Mouse (Mus musculus) midbrain, embryonic 14.5 days (tissue): ENCODE results near the gene Ostc. TPM values are rescaled to one million over a fixed set of nuclear protein-coding genes. Genes with fewer than 3 reads are reported as not detected.

Experiments
- ATAC-seq: fragments of 200-750 bp; cut with Nextera tagmentation; 2 replicates; pipeline ENCODE4 v1.8.0; 2017; ENCODE audit warnings: moderate number of reproducible peaks, moderate library complexity; ENCODE audit not compliant: low FRiP score, low TSS enrichment
- DNase-seq: peaks from one replicate; pipeline ENCODE4 v3.0.0-alpha.2; 2015
- H3K27ac ChIP-seq: fragments of 300-500 bp; sonication (generic); replicated peaks from 2 replicates; pipeline ENCODE4 v1.5.1; 2014; ENCODE audit warnings: mild to moderate bottlenecking, low read depth, low read length, moderate library complexity
- H3K27me3 ChIP-seq: fragments of 300-500 bp; sonication (generic); 2 replicates; pipeline ENCODE4 v1.6.1; 2014; ENCODE audit warnings: low read length, control low read depth, mixed read lengths; ENCODE audit not compliant: control insufficient read depth, insufficient read depth
- H3K36me3 ChIP-seq: fragments of 300-500 bp; sonication (generic); 2 replicates; pipeline ENCODE4 v1.6.1; 2014; ENCODE audit warnings: low read length, control low read depth; ENCODE audit not compliant: control insufficient read depth, insufficient read depth
- H3K4me1 ChIP-seq: fragments of 300-500 bp; sonication (generic); 2 replicates; pipeline ENCODE4 v1.6.1; 2014; ENCODE audit warnings: mild to moderate bottlenecking, antibody characterized with exemption, low read length, control low read depth; ENCODE audit not compliant: control insufficient read depth, insufficient read depth
- H3K4me2 ChIP-seq: fragments of 300-500 bp; sonication (generic); 2 replicates; pipeline ENCODE4 v1.6.1; 2014; ENCODE audit warnings: mild to moderate bottlenecking, low read length, moderate library complexity
- H3K4me3 ChIP-seq: fragments of 300-500 bp; sonication (generic); replicated peaks from 2 replicates; pipeline ENCODE4 v1.5.1; 2014; ENCODE audit warnings: low read depth, low read length
- H3K9ac ChIP-seq: fragments of 300-500 bp; sonication (generic); replicated peaks from 2 replicates; pipeline ENCODE4 v1.6.1; 2014; ENCODE audit warnings: mild to moderate bottlenecking, low read length, moderate library complexity
- H3K9me3 ChIP-seq: fragments of 300-500 bp; sonication (generic); 2 replicates; pipeline ENCODE4 v1.6.1; 2016; ENCODE audit warnings: low read length, control low read depth, mixed read lengths; ENCODE audit not compliant: control insufficient read depth
- WGBS: fragments of 180-500 bp; shearing (Covaris S2); extraction: QIAGEN DNeasy Blood & Tissue Kit; methylation state at CpG from one replicate; pipeline ENCODE4 v1.1.7; 2014; 5-methylcytosine and 5-hydroxymethylcytosine counted together
- polyA plus RNA-seq: library from polyadenylated mRNA; unstranded; fragments of >200 nt; fragmentation: Nextera tagmentation; extraction: Ambion mirVana; gene quantifications from 2 replicates; pipeline ENCODE4 v1.2.1, GENCODE M21; 2014

Ostc gene
- polyA plus RNA-seq, 1 experiment from 2014 or later = 240 TPM

GRCm38 (mm10) chr3:130716555-130716954 is 7.3 kb upstream of the Ostc start:
- no peaks in the 10 kb centered on the region for H3K36me3 ChIP-seq
- no peaks in the 10 kb centered on the region for H3K4me1 ChIP-seq
- H3K27me3 ChIP-seq = no peaks in the 10 kb centered on the region
- H3K9ac ChIP-seq = no peak overlapping the region
- DNase-seq (no peak), ATAC-seq (no peak)
- no peak overlapping the region for H3K27ac ChIP-seq
- 86% methylated on average over 7 of the region's 7 CpGs for WGBS
- H3K4me2 ChIP-seq = no peak overlapping the region
- H3K4me3 ChIP-seq = no peak overlapping the region
- H3K9me3 ChIP-seq = no peaks in the 10 kb centered on the region

GRCm38 (mm10) chr3:130714775-130715568 is 5.7 kb upstream of the Ostc start:
- ATAC-seq (no peak), DNase-seq (peak; percentile 91)
- H3K4me1 ChIP-seq = peaks cover under 1% of the 10 kb centered on the region; the same call in 1 of the 2 replicates
- peak overlapping the region; percentile 36 for H3K4me2 ChIP-seq
- H3K27ac ChIP-seq = no peak overlapping the region
- 22% methylated on average over 22 of the region's 22 CpGs for WGBS
- 0 out of 2 replicates have a peak overlapping the region, but pooled peaks have one; percentile 9 for H3K4me3 ChIP-seq
- H3K9me3 ChIP-seq = no peaks in the 10 kb centered on the region
- H3K9ac ChIP-seq = no peak overlapping the region
- no peaks in the 10 kb centered on the region for H3K36me3 ChIP-seq
- no peaks in the 10 kb centered on the region for H3K27me3 ChIP-seq

- Histone ChIP-seq H3K27ac (no peak overlapping the region), H3K27me3 (no peaks in the 10 kb centered on the region), H3K9me3 (no peaks in the 10 kb centered on the region), H3K4me1 (peaks cover 10% of the 10 kb centered on the region), H3K4me2 (no peak overlapping the region), H3K36me3 (no peaks in the 10 kb centered on the region), H3K4me3 (no peak overlapping the region), H3K9ac (no peak overlapping the region)
- ATAC-seq (no peak), DNase-seq (no peak)
- WGBS = 67% methylated on average over 6 of the region's 6 CpGs
Observed at GRCm38 (mm10) chr3:130712891-130713290, 3.6 kb upstream of the Ostc start.

- 58% methylated on average over 7 of the region's 7 CpGs for WGBS
- Histone ChIP-seq H3K9ac (no peak overlapping the region), H3K9me3 (no peaks in the 10 kb centered on the region), H3K27ac (no peak overlapping the region), H3K4me1 (peaks cover 22% of the 10 kb centered on the region), H3K27me3 (no peaks in the 10 kb centered on the region), H3K4me2 (peak overlapping the region; percentile 83), H3K4me3 (0 out of 2 replicates have a peak overlapping the region, but pooled peaks have one; percentile 74), H3K36me3 (no peaks in the 10 kb centered on the region)
- no peak for ATAC-seq
- no peak for DNase-seq
Observed at GRCm38 (mm10) chr3:130710103-130710502, 859 bp upstream of the Ostc start.

- DNase-seq (peak; percentile 29), ATAC-seq (no peak)
- peak overlapping the region; percentile 83 for H3K4me2 ChIP-seq
- peak overlapping the region; percentile 74 for H3K4me3 ChIP-seq
- peaks cover 7% of the 10 kb centered on the region for H3K36me3 ChIP-seq
- peak overlapping the region; percentile 87; the same call in 1 of the 2 replicates for H3K27ac ChIP-seq
- WGBS = under 1% methylated on average over 5 of the region's 5 CpGs
- H3K27me3 ChIP-seq = no peaks in the 10 kb centered on the region
- H3K4me1 ChIP-seq = peaks cover 22% of the 10 kb centered on the region
- no peaks in the 10 kb centered on the region for H3K9me3 ChIP-seq
- peak overlapping the region; percentile 78 for H3K9ac ChIP-seq
Observed at GRCm38 (mm10) chr3:130708529-130708928, 715 bp downstream of the Ostc start.

GRCm38 (mm10) chr3:130702289-130702688 is 7.0 kb downstream of the Ostc start:
- Histone ChIP-seq H3K4me2 (no peak overlapping the region), H3K36me3 (peaks cover 59% of the 10 kb centered on the region), H3K9me3 (no peaks in the 10 kb centered on the region), H3K4me1 (peaks cover 6% of the 10 kb centered on the region), H3K27ac (no peak overlapping the region), H3K27me3 (no peaks in the 10 kb centered on the region), H3K9ac (no peak overlapping the region), H3K4me3 (no peak overlapping the region)
- DNase-seq = no peak
- no peak for ATAC-seq
- 81% methylated on average over 6 of the region's 6 CpGs for WGBS

GRCm38 (mm10) chr3:130697622-130698021 is 11.6 kb downstream of the Ostc start:
- no peak for DNase-seq

GRCm38 (mm10) chr3:130694705-130695104 is 14.5 kb downstream of the Ostc start:
- Histone ChIP-seq H3K4me3 (no peak overlapping the region), H3K4me2 (no peak overlapping the region), H3K9ac (no peak overlapping the region), H3K27me3 (no peaks in the 10 kb centered on the region), H3K4me1 (peaks cover 7% of the 10 kb centered on the region; the same call in 1 of the 2 replicates), H3K27ac (no peak overlapping the region), H3K9me3 (no peaks in the 10 kb centered on the region), H3K36me3 (peaks cover 38% of the 10 kb centered on the region)
- 95% methylated on average over 7 of the region's 7 CpGs for WGBS
- ATAC-seq = peak; percentile 32; the same call in 1 of the 2 replicates
- no peak for DNase-seq

More at GRCm38 (mm10) chr3:130697622-130698021, 11.6 kb downstream of the Ostc start:
- Histone ChIP-seq H3K9ac (no peak overlapping the region), H3K4me3 (no peak overlapping the region), H3K27ac (no peak overlapping the region), H3K9me3 (no peaks in the 10 kb centered on the region), H3K36me3 (peaks cover 67% of the 10 kb centered on the region), H3K4me2 (no peak overlapping the region), H3K27me3 (no peaks in the 10 kb centered on the region), H3K4me1 (no peaks in the 10 kb centered on the region)
- WGBS = 80% methylated on average over 4 of the region's 4 CpGs
- no peak for ATAC-seq
